Mouse (Mus musculus) embryonic fibroblast, embryonic 13.5 days (primary cell): Measurements from ENCODE around the gene Dytn.

Experiments used
- CTCF ChIP-seq: IDR thresholded peaks from 2 replicates; pipeline ENCODE4 v1.5.1; 2011; ENCODE audit warnings: mild to moderate bottlenecking, control low read depth, low read length, moderate library complexity, borderline replicate concordance; ENCODE audit not compliant: insufficient read depth
- POLR2A ChIP-seq: IDR thresholded peaks from 2 replicates; pipeline ENCODE4 v1.6.1; 2011; ENCODE audit warnings: low read depth, mild to moderate bottlenecking, control low read depth, low read length, moderate library complexity

DNA sequence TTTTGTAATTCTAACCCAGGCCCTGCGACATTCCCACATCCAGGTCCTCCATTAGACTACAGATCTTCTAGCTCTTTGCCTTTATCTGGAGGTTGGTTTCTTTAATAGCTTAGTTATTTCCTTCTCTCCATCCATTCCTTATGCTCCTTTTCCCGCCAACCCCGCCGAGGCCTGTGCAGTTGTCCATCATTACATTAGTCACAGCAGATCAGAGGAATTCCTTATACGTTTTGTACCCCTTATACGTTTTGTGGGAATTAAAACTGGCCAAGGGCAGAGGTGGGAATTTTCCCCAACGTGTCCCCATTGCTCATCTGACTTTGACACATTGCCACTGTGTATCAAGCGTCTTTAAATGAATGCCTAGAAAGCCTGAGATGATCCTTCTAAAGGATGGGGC lies 43.1 kb upstream of the Dytn start:
- no peak for TF ChIP-seq CTCF
- TF ChIP-seq POLR2A, result no peak
